Mouse (Mus musculus) ES-CJ7 (cell line): ENCODE measurements around the gene Cd5.

ENCODE experiments used
- DNase-seq: peaks from one replicate; pipeline ENCODE4 v3.0.0; 2011; ENCODE audit warnings: low read depth, low spot score

Gene Cd5

DNA sequence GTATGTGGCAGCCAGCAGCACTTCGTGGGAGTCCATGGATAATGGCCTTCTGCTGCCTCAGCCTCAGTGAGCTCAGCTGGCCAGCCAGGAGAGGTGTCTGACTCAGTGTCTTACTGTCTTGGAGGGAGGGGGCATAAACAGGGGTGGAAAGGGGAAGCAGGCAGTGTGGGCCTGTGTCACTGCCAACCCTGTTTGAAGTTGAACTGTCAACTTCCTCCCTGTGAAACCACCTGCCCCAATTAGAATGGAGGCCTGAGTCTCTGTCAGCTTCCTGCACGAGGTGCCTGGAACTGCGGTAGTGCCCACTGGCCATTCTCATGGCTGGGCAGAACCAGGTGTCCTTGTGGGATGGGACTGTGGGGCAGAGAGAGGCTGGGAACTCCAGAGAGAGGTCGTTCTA is at the start of gene Cd5:
Gene Cd5 (minus strand): TSS at position 192 of the 400 bp plus-strand sequence.
- DNase-seq, result no peak

DNA sequence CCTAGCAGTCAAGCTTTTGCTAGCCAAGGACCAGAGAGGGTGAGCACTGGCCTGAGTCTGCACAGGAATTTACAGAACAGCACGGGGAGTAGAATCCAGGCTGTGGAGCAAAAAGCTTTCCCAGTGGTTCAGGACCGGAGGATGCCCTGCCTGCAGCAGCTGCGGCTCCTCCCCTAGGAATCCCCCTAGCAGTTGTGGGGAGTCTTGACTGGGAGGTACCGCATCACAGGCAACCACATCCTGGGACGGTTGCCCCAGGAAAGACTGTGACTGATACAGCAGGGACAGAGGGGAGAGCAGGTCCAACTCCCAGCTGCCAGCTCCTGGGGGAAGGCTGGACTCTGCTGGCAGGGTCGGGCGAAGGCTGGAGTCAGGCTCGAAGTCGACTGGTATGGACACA is 49.4 kb upstream of the Cd5 start:
- DNase-seq, result no peak

DNA sequence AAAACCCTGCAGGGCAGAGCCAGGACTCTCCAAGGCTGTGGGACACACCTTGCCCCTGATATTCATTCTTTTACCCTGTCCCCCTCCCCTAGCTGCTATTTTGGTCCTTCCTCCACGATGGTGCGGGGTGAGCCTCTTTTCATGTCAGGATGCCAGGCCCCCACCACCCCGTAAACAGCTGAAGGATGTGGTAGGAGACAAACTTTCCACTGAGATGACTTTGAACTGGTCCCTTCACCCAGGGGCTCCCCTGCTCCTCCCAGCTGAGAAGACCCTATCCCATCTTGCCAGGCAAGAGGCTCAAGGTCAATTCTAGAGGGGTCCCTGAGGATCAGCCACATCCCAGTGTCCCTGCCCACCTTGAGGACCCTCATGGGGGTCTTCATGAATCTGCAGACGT is 48.6 kb upstream of the Cd5 start:
- DNase-seq, result no peak

DNA sequence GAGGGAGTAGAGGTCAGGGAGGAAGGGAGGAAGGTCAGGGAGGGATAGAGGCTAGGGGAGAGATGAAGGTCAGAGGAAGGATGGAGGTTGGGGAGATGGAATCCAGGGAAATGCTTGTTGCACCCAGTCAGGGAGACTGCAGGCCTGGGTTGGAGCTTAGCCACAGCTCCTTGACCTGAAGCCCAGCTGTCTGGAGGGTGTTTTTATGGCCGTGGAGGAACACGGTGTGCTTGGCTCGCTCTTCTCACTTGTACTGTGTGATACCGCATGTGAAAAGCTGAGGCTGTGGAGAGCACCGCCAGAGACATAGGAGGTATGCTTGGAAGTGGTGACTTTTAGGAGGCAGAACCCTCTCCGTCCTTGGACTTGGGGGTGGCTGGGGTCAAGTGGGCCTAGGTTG is 48.0 kb upstream of the Cd5 start:
- DNase-seq, result no peak

DNA sequence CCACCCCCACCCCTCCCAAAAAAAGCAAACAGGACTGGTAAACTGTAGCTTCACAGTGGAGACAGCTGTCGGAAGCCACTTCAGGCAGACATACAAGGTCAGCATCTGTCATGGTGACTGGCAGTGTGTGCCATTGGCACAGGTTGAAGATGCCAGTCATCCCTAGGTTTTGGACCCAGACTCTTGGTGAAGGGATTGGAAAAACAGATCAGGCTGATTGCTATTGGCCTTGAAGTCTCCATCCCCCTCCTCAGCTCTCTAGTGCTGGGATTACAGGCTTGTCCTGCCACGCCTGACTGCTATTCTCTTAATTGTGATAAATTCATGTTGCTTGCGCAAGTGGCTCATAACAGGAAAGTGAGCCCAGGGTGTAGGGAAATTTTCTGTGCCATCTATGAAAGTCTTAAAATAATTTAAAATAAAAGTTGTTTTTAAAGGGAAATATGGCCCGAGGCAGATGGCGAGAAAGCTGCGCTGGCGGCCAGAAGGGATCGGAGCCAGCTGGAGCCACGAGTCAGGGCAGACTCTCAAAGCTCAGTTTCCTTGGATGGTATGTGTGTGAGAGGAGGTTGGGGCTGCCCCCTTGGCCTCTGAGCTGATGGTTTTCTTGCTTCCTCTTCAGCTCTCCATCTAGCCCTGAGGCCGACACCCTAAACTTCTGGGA is 46.1 kb upstream of the Cd5 start:
- DNase-seq, result no peak

DNA sequence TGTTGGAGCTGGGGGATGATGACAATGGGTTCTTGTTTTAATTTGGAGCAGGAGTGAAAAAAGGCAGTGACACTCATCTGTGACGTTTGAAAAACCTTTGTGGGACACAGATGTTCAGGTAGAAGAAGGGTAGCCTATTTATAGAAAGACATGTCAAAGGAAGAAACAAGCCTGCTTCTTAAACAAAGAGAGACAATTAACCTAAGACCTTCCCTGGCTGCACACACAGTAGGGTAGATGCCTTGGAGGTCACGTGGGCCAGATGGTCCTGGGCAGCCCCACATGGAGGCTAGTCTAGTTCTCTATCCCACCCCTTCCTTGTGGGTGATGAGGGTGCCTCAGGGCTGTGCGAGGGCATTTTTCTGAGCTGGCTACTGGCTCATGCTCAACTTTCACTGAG is 45.3 kb upstream of the Cd5 start:
- no peak for DNase-seq

DNA sequence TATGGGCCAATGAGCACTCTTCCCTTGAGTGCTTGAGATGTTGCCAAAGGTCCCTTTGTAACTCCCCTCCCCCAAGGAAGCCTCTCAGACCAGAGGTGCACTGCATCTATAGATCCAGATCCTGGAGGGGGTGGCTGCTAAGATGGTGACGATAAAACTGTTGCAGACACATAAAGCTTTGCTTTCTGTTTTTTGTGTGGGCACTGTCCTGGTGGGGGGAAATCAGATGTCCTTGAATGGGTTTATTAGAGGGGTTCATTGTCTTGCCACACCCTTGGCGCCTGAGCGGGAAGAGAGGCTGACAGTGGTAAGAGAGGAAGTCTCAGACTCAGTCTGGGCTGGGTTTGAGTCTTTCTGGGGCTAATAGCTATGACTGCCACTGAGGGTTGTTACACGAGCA is 44.4 kb upstream of the Cd5 start:
- no peak for DNase-seq

DNA sequence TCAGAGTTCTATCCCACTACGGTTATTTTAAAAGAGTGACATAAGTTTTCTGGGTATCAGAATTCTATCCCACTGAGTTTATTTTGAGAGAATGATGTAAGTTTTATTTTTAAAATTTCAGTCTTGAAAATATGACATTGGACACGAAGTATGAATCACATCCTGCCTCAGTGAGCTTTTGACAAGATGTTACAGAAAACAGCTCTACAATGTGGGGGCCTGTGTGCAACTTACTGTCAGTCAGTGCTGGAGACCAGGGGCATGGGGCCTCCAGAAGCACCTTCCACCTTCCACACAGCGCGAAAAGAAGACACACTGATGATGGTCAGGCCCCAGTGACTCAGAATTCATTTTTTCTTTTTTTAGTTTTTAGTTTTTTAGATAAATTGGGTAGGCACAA is 42.8 kb upstream of the Cd5 start:
- DNase-seq, result no peak

DNA sequence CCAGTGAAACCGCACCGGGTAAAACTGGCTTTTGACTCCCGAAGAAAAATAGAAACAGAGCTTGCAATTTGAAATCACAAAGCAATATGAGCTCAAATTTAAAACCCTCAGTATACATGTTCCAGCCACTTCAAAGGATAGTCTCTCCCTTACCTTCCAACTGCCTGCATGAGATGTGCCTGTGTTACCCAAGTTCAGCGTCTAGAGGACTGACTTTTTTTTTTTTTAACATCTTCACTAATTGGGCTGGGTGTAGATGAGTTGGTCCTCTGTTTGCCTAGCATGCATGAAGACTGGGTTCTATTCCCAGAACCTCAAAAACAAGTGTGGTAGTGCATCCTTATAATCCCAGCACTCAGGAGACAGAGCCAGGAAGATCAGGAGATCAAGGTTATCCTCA is 38.1 kb upstream of the Cd5 start:
- DNase-seq, result no peak

DNA sequence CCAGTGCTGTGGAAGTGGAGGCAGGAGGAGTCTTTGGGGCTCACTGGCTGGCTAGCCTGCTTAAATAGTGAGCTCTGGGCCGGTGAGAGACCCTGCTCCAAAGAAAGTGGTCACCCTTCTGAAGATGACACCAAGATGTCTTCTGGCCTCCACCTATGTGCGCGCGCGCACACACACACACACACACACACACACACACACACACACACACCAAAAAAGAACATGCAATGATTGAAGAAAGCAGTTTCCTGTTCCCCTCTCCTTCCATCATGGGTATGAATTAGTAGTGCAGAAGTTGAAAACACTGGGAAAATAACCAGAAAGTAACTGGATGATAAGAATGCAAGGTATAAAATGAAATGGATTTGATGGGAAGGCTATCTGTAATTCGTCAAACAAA is 35.3 kb upstream of the Cd5 start:
- no peak for DNase-seq

DNA sequence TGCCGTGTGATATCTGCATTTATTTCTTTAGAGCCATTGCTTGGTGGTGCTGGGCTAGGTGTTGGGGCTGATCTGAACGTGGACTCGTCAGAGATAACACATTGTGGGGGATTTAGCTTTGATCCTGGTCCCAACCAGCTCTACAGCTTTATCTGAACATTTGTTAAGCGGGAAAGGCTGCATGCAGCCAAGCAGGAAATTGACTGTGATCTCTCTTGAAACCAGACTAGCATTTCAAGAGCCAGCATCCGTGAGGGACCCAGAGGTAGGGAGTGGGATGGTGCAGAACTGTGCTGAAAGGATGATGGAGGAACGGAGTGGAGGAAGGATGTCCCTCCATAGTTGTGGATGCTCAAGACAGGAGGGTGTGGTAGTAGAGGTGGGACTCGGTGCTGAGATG is 34.6 kb upstream of the Cd5 start:
- DNase-seq, result no peak

DNA sequence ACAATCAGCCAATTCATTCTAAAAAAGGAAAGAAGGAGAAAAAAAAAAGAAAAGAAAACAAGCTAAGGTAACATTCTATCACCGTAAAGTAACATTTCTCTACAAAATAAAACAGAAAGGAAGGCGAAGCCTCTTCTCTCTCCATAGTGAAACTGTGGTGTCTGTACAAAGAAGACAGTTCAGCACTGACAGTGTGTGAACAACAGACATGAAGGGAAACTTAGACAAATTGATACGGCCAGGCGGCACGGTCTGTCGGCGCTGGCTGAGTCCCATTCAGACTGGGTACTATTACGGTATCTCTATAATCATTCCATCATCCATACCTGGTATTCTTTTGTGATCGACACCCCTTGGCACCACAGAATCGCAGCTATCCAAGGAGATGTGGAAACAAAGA is 34.1 kb upstream of the Cd5 start:
- DNase-seq, result no peak

DNA sequence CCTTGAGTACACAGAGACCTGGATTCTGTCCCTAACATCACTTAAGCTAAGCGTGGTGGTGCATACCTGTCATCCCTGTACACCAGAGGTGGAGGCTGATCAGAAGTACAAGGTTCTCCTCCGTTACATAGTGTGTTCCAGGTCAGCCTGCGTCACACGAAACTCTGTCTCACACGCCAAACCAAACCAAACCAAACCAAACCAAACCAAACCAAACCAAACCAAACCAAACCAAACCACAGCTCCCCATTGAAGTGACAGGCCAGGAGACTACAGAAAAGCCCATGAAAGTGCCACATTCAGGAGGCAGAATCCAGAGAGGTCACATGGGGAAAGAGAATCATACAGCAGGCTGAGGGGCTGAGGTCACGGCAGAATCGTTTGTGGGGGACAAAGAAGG is 33.2 kb upstream of the Cd5 start:
- DNase-seq, result no peak

DNA sequence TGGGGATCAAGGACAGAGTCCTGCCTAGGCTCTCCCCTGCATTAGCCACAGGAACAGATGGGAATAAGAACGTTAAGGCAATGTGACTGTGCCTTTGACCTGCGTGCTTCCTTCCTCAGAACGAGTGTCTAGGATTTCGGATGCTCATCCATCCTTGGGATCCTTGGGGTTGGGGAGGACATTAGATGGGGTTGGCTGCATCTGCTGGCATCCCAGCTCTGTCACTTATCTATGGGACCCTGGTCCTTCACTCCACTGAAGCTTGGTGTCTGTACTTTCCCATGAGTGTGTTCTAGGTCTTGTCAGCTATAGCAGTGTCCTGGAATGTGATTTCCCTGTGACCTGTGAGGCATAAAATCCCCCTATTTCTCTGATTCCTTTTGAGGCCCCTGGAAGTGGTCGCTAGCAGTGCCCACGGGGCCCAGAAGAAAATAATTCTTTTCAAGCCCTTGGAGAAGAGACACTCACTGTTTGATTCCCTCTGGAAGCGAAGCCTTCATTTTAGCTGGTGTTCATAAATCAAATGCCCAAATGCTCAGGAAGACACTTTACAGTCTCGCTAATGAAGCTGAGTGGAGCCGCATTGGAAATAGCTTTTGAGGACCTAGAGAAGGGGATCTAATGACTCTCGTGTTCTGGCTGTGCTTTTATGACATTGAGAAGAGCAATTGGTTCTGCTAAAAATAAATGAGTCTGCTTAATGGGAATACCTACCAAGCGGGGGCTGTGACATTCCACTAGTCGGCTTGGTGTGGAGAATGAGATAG is 30.8 kb upstream of the Cd5 start:
- no peak for DNase-seq

DNA sequence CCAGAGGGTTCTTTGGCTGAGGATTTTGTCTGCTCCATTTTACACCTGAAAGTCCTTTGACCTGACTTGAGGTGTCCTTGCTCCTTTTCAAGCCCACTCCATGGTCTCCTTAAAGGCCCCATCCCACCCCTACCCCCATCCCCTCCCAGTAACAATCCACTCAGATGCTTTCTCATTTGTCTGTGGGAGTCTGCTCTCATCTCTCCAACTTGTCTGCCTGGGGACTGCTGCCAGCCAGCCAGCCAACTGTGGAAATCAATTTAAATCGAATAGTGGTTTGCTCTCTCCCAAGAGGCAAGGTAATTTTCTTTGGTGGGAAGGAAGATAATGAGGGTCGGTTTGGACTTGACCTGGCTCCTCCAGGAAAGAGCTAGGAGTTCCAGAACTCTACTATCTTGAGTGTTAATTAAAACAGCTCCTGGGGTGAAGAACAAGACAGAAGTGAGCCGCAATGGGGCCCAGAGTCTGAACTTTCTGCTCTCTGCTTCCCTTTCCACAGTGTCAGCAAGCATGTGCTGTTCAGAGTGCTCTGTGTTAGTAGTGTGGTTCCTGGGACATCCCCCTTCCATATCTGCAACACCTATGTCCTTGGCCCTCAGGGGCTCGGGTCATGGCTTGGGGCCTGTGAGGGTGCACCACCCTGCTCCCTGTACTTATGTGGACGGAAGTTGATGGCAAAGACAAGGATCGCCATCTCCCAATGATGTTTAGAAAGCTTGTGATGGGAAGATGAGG is 30.1 kb upstream of the Cd5 start:
- no peak for DNase-seq

DNA sequence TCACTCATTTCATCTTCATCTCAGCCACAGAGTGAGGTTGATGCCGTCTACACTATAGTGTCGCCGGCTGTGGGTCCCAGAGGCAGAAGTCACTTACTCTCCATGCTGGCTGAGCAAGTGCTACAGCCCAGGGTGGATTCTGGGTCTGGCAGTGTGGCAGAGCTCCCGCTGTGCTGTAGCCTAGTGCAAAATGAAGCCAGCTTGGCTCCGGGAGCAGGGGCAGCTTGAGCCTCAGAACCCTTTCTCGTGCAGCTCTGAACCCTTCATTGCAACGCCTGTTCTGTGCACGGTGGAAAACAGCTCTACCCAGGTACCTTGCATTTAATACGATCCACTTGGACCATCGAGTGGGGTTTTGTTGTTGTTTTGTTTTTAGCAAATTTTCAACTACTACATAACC is 28.8 kb upstream of the Cd5 start:
- no peak for DNase-seq

DNA sequence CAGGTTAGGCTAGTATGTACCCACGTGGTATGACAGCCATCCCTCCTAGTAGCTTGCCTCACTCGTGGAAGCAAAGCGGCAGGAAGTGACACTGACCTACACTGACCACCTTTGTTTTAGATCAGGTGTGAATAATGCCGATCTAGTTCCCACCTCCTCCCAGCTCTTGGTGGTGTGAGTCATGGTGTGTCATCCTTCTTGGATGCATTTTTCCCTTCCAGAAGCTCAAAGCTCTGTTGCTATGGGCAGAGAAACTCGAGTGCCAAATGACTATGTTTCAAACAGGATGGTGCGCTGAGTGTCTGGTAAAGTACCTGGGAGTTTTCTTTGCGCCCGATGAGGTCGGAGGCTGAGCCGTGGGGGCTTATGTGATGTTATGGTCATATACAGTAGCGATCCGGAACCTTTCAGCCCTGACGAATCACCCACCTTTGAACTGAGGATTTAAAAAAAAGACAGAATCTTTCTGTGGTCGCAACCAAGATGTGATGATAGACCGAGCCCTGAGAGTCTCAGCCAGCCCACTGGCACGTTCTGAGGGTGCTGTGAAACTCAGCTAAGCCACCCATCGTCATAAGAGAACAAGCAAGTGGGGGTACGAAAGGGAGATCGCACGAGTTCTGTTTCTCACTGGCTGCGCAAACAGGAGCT is 24.7 kb upstream of the Cd5 start:
- no peak for DNase-seq

DNA sequence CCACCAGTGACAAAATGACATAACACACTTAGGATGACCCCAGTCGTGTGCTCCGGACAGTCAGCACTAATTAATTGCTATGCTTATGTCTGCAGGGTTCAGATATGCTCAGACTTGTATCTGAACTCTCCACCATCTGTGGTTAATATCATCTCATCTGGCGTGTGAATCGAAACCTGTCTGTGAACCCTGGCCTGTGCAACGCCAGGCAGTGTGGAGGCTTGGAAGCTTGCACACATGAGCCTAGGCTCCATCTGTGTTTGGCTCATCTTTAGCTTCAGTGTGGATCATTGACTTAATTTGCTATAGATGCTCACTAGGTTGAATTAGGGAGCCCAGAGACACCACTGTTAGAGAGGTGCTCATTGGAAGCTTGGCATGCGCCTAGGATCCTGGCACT is 23.7 kb upstream of the Cd5 start:
- DNase-seq, result no peak

DNA sequence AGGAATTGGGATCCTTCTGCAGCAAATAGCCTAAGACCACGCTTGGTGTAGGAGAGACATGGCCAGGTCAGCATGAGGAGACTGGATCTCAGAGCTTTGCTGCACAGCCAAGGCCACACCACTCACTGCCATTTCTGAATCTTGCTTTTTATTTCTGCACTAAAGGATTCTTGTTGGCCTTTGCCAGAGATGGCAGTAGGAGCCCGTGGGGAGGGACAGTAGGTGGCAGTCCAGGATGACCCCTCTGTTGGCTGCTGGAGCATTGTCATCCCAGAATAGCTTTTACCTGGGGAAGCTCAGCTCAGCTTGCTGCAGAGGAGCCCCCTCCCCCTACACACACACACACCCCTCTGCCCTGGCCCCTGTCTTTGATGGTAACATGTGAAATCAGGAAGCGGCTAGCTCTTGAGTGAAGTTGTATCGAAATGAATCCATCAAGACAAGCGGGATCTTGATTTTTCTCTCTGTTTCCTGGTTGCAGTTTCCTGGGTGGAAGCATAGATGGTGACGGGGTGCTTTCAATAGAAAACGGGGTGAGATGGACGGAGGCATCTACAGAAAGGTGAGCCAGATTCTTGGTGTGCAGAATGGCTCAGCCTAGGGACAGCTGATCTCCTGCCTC is 23.1 kb upstream of the Cd5 start:
- no peak for DNase-seq

DNA sequence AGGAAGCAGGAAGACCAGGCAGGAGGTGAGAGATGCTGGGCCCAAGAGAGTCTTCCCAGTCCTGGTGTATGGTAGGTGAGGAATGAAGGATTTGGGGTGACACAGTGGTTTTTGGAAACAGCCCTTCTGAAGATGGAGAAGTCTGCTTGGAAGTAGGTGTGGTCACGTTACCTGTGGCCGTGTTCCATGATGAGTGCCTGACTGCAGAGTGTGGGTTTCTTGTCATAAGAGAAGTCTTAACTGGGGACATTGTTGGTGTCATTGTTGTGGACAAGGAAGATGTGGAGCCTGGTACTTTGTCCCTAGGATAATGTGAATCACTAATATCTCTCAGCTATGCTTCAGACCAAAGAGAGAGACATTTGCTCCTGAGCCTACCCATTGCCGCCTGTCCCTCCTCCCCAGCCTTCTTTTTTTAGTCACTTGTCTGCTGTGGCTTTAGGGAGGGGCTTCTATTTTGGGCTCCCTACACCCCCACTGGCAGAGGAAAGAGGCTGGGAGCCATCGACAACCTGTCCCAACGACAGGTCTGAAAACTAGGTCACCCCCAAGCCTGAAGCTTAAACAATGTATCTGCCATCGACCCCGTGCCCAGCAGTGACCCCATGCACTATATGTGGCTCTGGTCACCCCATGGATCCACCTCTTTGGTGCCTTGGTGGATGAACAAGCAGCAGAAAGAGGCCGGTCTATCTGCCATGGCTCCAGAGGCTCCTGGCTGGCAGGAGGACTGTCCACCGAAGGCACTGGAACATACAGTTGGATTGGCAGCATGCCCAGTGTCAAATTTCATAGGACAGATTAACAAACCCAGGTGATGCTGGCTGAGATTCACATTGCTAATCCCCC is 21.4 kb upstream of the Cd5 start:
- DNase-seq, result no peak

DNA sequence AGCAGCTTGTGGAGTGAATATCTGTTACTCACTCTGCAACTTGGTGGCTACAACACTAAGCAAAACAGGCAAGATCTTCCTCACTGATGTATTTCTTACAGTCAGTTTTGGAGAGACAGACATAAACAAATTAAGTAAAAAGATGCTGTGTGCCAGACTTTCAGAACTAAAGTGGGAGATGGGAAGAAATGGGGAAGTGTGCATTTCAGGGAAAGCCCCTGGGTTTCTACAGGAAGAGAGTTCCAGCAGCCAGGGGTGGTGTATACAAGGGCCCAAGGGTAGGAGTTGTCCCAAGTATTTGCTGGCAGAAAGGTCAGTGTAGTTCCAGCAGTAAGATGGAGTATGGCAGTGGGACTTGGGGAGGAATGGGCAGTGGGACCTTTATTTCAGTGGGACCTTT is 20.7 kb upstream of the Cd5 start:
- DNase-seq, result no peak
